Mouse (Mus musculus): Measurements from ENCODE around the gene Ank3. TPM values are rescaled to one million over a fixed set of nuclear protein-coding genes. Genes with fewer than 3 reads are reported as not detected.

Gene Ank3
- polyA plus RNA-seq, 1 experiment from 2014 or later = 19.0 TPM

- no peaks in the 10 kb centered on the region for H3K9me3 ChIP-seq (ENCODE audit: control insufficient read depth, low read length)
- H3K9ac ChIP-seq (ENCODE audit: low read length) = no peak overlapping the region
- no peak overlapping the region for H3K27ac ChIP-seq (ENCODE audit: low read length)
- H3K4me2 ChIP-seq (ENCODE audit: low read depth, low read length) = no peak overlapping the region
- H3K4me1 ChIP-seq (replicated peaks; ENCODE audit: control insufficient read depth, insufficient read depth, low read length) = no peaks in the 10 kb centered on the region
- H3K27me3 ChIP-seq (ENCODE audit: control insufficient read depth, insufficient read depth, low read depth, low read length) = no peaks in the 10 kb centered on the region
- 18% methylated on average over 1 of the region's 1 CpGs for WGBS
- H3K36me3 ChIP-seq (ENCODE audit: control insufficient read depth, insufficient read depth, low read length) = no peaks in the 10 kb centered on the region
- no peak for ATAC-seq (ENCODE audit: low read depth)
- no peak overlapping the region for H3K4me3 ChIP-seq (ENCODE audit: low read length)
These were observed 78.3 kb downstream of the Ank3 start for GRCm38 (mm10) chr10:69476871-69477270.

- WGBS = 48% methylated on average over 2 of the region's 2 CpGs
- Histone ChIP-seq H3K9ac (ENCODE audit: low read length) (no peak overlapping the region), H3K27me3 (ENCODE audit: control insufficient read depth, insufficient read depth, low read depth, low read length) (no peaks in the 10 kb centered on the region), H3K4me3 (ENCODE audit: low read length) (no peak overlapping the region), H3K36me3 (ENCODE audit: control insufficient read depth, insufficient read depth, low read length) (no peaks in the 10 kb centered on the region), H3K4me1 (replicated peaks; ENCODE audit: control insufficient read depth, insufficient read depth, low read length) (no peaks in the 10 kb centered on the region), H3K27ac (ENCODE audit: low read length) (no peak overlapping the region), H3K4me2 (ENCODE audit: low read depth, low read length) (no peak overlapping the region), H3K9me3 (ENCODE audit: control insufficient read depth, low read length) (no peaks in the 10 kb centered on the region)
- ATAC-seq (ENCODE audit: low read depth) = no peak
These were observed 79.1 kb downstream of the Ank3 start for GRCm38 (mm10) chr10:69477656-69478055.

- WGBS = 58% methylated on average over 3 of the region's 3 CpGs
- Histone ChIP-seq H3K36me3 (ENCODE audit: control insufficient read depth, insufficient read depth, low read length) (no peaks in the 10 kb centered on the region), H3K4me2 (ENCODE audit: low read depth, low read length) (no peak overlapping the region), H3K4me1 (replicated peaks; ENCODE audit: control insufficient read depth, insufficient read depth, low read length) (no peaks in the 10 kb centered on the region), H3K27me3 (ENCODE audit: control insufficient read depth, insufficient read depth, low read depth, low read length) (no peaks in the 10 kb centered on the region), H3K4me3 (ENCODE audit: low read length) (no peak overlapping the region), H3K9ac (ENCODE audit: low read length) (no peak overlapping the region), H3K9me3 (ENCODE audit: control insufficient read depth, low read length) (no peaks in the 10 kb centered on the region), H3K27ac (ENCODE audit: low read length) (no peak overlapping the region)
- no peak for ATAC-seq (ENCODE audit: low read depth)
These were observed 80.3 kb downstream of the Ank3 start for GRCm38 (mm10) chr10:69478831-69479230.

GRCm38 (mm10) chr10:69485191-69485786 lies 86.7 kb downstream of the Ank3 start:
- no peaks in the 10 kb centered on the region for H3K36me3 ChIP-seq (ENCODE audit: control insufficient read depth, insufficient read depth, low read length)
- WGBS = 88% methylated on average over 6 of the region's 6 CpGs
- no peak overlapping the region for H3K4me3 ChIP-seq (ENCODE audit: low read length)
- H3K9me3 ChIP-seq (ENCODE audit: control insufficient read depth, low read length) = no peaks in the 10 kb centered on the region
- no peaks in the 10 kb centered on the region for H3K4me1 ChIP-seq (replicated peaks; ENCODE audit: control insufficient read depth, insufficient read depth, low read length)
- no peaks in the 10 kb centered on the region for H3K27me3 ChIP-seq (ENCODE audit: control insufficient read depth, insufficient read depth, low read depth, low read length)
- no peak overlapping the region for H3K9ac ChIP-seq (ENCODE audit: low read length)
- H3K27ac ChIP-seq (ENCODE audit: low read length) = no peak overlapping the region
- no peak for ATAC-seq (ENCODE audit: low read depth)
- no peak overlapping the region for H3K4me2 ChIP-seq (ENCODE audit: low read depth, low read length)

GRCm38 (mm10) chr10:69490182-69490581 lies 91.6 kb downstream of the Ank3 start:
- H3K4me2 ChIP-seq (ENCODE audit: low read depth, low read length) = no peak overlapping the region
- no peaks in the 10 kb centered on the region for H3K27me3 ChIP-seq (ENCODE audit: control insufficient read depth, insufficient read depth, low read depth, low read length)
- H3K4me3 ChIP-seq (ENCODE audit: low read length) = no peak overlapping the region
- H3K27ac ChIP-seq (ENCODE audit: low read length) = no peak overlapping the region
- H3K36me3 ChIP-seq (ENCODE audit: control insufficient read depth, insufficient read depth, low read length) = no peaks in the 10 kb centered on the region
- no peak for ATAC-seq (ENCODE audit: low read depth)
- H3K9me3 ChIP-seq (ENCODE audit: control insufficient read depth, low read length) = no peaks in the 10 kb centered on the region
- 80% methylated on average over 5 of the region's 5 CpGs for WGBS
- no peak overlapping the region for H3K9ac ChIP-seq (ENCODE audit: low read length)
- H3K4me1 ChIP-seq (replicated peaks; ENCODE audit: control insufficient read depth, insufficient read depth, low read length) = no peaks in the 10 kb centered on the region

DNA sequence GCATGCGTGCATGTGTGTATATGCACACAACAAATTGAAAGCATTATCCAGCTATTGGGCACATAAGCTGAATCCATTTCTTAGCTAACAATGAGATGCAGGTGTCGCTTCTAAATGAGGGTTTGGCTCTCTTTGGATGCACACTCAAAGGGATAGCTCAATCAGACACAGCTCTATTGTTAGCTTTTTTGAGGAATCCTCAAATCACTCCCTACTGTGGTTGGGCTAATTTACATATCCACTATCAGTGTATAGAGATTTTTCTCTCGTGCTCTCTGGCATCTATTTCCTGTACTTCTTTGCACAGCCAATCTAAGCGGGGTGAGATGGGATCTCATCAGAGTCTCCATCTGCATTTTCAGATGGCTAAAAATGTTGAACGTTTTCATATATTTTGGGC lies 93.4 kb downstream of the Ank3 start:
- Histone ChIP-seq H3K27me3 (ENCODE audit: control insufficient read depth, insufficient read depth, low read depth, low read length) (no peaks in the 10 kb centered on the region), H3K27ac (ENCODE audit: low read length) (no peak overlapping the region), H3K4me3 (ENCODE audit: low read length) (no peak overlapping the region), H3K4me2 (ENCODE audit: low read depth, low read length) (no peak overlapping the region), H3K9ac (ENCODE audit: low read length) (no peak overlapping the region), H3K9me3 (ENCODE audit: control insufficient read depth, low read length) (no peaks in the 10 kb centered on the region), H3K36me3 (ENCODE audit: control insufficient read depth, insufficient read depth, low read length) (no peaks in the 10 kb centered on the region), H3K4me1 (replicated peaks; ENCODE audit: control insufficient read depth, insufficient read depth, low read length) (no peaks in the 10 kb centered on the region)
- 64% methylated on average over 5 of the region's 5 CpGs for WGBS
- no peak for ATAC-seq (ENCODE audit: low read depth)

- H3K4me2 ChIP-seq (ENCODE audit: low read depth, low read length) = no peak overlapping the region
- no peak overlapping the region for H3K9ac ChIP-seq (ENCODE audit: low read length)
- H3K4me3 ChIP-seq (ENCODE audit: low read length) = no peak overlapping the region
- no peak overlapping the region for H3K27ac ChIP-seq (ENCODE audit: low read length)
- no peaks in the 10 kb centered on the region for H3K4me1 ChIP-seq (replicated peaks; ENCODE audit: control insufficient read depth, insufficient read depth, low read length)
- H3K36me3 ChIP-seq (ENCODE audit: control insufficient read depth, insufficient read depth, low read length) = no peaks in the 10 kb centered on the region
- no peaks in the 10 kb centered on the region for H3K27me3 ChIP-seq (ENCODE audit: control insufficient read depth, insufficient read depth, low read depth, low read length)
- WGBS = 71% methylated on average over 17 of the region's 17 CpGs
- no peak for ATAC-seq (ENCODE audit: low read depth)
- no peaks in the 10 kb centered on the region for H3K9me3 ChIP-seq (ENCODE audit: control insufficient read depth, low read length)
These were observed 98.8 kb downstream of the Ank3 start for GRCm38 (mm10) chr10:69497382-69497781.

DNA sequence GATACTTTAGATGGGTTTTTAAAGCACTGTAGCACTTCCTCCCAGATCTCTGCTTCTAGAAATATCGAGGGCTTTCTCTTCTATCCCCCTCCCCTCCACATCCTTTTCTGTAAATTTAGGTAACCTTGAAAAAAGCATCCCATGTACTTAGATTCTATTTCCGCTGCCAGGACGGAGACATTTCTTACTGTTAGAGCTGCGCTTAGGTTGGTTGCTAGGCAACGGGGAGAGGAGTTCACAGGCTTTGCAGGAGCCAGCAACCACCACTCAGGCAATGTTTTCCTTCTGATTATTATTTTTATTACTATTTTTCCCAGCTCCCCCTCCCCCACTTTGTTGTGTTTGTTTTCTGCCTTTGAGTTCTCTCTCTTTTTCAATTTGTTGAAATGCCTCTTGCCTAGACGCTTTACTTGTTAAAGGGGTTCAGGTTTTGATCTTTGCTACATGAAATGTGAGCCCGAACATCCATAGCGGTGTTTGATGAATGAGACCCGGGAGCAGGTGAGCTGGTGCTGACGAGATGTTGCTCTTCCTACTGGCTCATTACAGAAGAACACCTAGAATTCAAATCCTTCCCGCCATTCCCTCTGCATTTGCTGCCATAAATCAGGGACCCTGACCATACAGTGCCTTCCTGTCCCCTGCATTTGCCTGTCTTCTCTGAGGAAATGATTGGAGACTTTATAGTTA lies 101.7 kb downstream of the Ank3 start:
- no peak for ATAC-seq (ENCODE audit: low read depth)
- Histone ChIP-seq H3K9me3 (ENCODE audit: control insufficient read depth, low read length) (no peaks in the 10 kb centered on the region), H3K4me1 (replicated peaks; ENCODE audit: control insufficient read depth, insufficient read depth, low read length) (no peaks in the 10 kb centered on the region), H3K27ac (ENCODE audit: low read length) (no peak overlapping the region), H3K4me3 (ENCODE audit: low read length) (no peak overlapping the region), H3K36me3 (ENCODE audit: control insufficient read depth, insufficient read depth, low read length) (no peaks in the 10 kb centered on the region), H3K27me3 (ENCODE audit: control insufficient read depth, insufficient read depth, low read depth, low read length) (no peaks in the 10 kb centered on the region), H3K9ac (ENCODE audit: low read length) (no peak overlapping the region), H3K4me2 (ENCODE audit: low read depth, low read length) (no peak overlapping the region)
- WGBS = 32% methylated on average over 11 of the region's 11 CpGs

DNA sequence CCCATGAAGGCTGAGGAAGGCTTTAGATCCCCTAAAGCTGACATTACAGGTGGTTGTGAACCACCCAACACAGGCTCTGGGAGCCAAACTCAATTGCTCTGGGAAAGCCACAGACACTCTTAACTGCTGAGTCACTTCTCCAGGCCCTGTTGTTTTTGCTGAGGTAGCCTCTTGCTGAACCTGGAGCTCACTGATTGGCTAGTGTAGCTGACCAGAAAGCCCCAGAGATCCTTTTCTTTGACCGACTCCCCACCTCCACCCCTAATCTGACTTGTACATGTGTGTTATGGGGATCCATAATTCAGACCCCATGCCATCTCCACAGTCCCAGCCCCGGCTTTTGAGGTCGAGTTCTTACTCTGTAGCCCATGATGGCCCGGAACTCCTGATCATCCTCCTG lies 105.2 kb downstream of the Ank3 start:
- H3K4me2 ChIP-seq (ENCODE audit: low read depth, low read length) = no peak overlapping the region
- H3K36me3 ChIP-seq (ENCODE audit: control insufficient read depth, insufficient read depth, low read length) = no peaks in the 10 kb centered on the region
- H3K27ac ChIP-seq (ENCODE audit: low read length) = no peak overlapping the region
- H3K9ac ChIP-seq (ENCODE audit: low read length) = no peak overlapping the region
- H3K4me3 ChIP-seq (ENCODE audit: low read length) = no peak overlapping the region
- ATAC-seq (ENCODE audit: low read depth) = no peak
- 85% methylated on average over 4 of the region's 4 CpGs for WGBS
- no peaks in the 10 kb centered on the region for H3K4me1 ChIP-seq (replicated peaks; ENCODE audit: control insufficient read depth, insufficient read depth, low read length)
- H3K9me3 ChIP-seq (ENCODE audit: control insufficient read depth, low read length) = no peaks in the 10 kb centered on the region
- H3K27me3 ChIP-seq (ENCODE audit: control insufficient read depth, insufficient read depth, low read depth, low read length) = no peaks in the 10 kb centered on the region
